Mouse (Mus musculus): ENCODE measurements at regions not wholly inside any gene's neighbourhood (a gene's known extent, or its start where the extent isn't known, plus 50 kb on each side); places are given as distances from the start of the nearest gene placed in this dataset.

DNA sequence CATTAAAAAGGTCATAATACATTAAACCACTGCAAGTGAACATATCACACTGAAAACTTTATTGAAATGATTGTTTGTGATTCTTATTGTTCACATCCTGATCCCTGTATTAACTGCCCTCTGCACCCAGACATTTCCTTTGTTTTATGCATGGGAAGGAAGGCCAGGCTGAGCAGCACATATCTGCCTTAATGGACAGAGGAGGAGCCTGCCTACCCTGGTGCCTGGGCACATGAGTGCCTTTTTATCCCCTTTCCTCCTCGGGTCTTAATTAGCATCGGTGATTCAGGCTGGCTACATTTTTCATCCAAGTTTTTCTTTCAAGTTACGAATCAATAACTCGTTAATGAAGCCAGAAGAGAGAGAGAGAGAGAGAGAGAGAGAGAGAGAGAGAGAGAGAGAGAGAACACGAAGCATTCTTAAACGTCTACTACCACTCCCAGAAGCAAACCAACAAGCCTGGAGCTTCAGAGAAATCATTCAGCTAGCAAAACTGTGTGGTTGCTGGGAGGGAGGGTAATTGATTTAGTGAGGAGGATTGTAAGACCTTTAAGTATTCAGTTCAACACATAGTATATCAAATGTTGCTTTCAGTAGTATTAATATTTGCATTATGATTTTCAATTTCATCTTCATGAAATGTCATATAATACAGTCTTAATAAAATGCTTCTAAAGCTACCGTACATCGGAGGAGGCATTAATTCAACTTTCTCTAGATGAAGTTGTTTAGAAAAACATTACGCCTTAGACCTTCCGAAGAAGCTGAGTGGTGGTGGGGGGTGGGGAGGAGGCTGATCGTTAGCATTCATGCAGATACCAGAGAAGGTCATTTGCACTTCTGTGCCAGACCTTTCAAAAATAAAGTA is 581.6 kb upstream of the Gje1 start:
- TF ChIP-seq CTCF (IDR thresholded peaks at IDR 0.05; ENCODE audit: extremely low read depth, insufficient read depth, insufficient read length, insufficient replicate concordance) (no peak), POLR2A (IDR thresholded peaks at IDR 0.05; ENCODE audit: low read depth, low read length) (no peak)
